Mouse (Mus musculus): Measurements from ENCODE around the gene Glod4.

Gene Glod4

DNA sequence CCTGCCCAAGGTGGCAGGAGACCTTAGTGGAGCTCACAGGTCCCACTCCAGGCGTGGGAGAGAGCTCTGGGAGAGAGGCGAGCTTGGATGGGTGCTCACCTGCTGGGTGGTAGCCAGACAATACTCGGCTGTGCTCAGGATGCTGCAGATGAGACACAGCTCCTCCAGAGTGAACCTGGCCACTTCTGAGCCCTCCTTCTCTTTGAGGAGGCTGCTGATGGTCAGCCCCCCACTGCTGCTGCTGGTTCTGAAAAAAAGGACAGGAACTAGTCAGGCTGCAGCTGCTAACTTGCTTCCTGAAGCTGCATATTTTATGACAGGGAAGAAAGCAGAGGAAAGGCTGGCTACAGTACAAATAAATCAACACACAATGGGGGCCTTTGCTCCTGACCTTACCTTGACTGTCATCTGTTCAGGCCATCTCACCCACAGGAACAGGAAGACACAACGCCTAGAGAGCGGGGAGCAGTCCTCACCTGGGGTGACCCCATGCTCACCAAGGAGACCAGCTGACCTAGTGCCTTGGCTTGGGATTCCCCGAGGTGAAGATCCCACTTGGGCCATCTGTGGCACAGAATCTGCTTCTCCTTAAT is 162.4 kb downstream of the Glod4 start:
- no peak for DNase-seq

DNA sequence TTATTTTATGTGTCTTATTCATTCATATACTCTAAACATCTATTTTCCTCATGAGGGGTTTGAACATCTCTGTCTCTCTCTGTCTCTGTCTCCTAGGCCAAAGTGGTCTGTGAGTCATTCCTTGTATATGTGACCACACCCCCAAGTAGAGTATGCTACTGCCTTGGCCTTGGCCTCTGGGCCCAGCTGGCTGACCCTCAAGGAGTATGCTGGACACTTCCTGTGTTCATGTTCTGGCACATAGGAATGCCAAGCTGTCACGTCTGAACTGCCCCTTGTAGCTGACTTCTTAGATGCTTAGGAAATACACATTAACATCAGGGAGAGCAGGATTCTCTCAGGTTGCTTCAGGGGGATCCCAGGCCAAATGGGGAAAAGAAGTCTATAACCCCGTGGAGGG is 163.2 kb downstream of the Glod4 start:
- no peak for DNase-seq

DNA sequence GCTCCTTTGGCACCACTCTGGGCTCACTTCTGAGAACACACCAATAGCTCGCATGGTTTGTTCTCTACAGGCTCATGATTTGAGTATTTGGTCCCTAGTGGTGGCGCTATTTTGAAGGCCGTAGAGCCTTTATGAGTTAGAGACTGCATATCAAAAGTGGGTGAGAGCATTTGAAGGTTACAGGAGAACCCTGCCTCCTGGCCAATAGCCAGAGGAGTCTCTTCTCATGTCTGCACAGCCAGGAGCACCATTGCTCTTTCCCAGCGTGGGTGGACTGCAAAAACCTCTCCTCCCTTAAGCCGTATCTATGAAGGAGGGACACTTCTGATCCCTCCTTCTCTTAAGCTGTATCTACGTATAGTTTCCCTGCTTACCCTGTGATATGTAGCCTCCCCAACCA is 166.2 kb downstream of the Glod4 start:
- DNase-seq: no peak

- no peak for DNase-seq
These were observed 169.0 kb downstream of the Glod4 start for GRCm38 (mm10) chr11:76074296-76075093.
